Mouse (Mus musculus) CH12.LX (cell line): Measurements from ENCODE around the gene Rhbg. TPM values are rescaled to one million over a fixed set of nuclear protein-coding genes. Genes with fewer than 3 reads are reported as not detected.

ENCODE experiments used
- DNase-seq: peaks from one replicate; pipeline ENCODE4 v3.0.0-alpha.2; 2013; ENCODE audit errors: extremely low read depth
- H3K27ac ChIP-seq: 2 replicates; pipeline ENCODE4 v1.5.1; 2012; ENCODE audit warnings: low read depth, mild to moderate bottlenecking, control low read depth, moderate library complexity; ENCODE audit not compliant: insufficient read depth
- H3K27me3 ChIP-seq: replicated peaks from 2 replicates; pipeline ENCODE3; 2012; ENCODE audit warnings: inconsistent platforms
- H3K36me3 ChIP-seq, 2 experiments: replicated peaks in 1 of 2; 2 replicates each; pipeline versions ENCODE3 to v1.6.1; 2012; ENCODE audit warnings: inconsistent platforms in 1 of 2, low read length in 1 of 2, mild to moderate bottlenecking in 1 of 2, mixed read lengths in 1 of 2, moderate library complexity in 1 of 2; ENCODE audit not compliant: control insufficient read depth in 1 of 2, insufficient read depth in 1 of 2
- H3K4me1 ChIP-seq, 2 experiments: 2 replicates each; pipeline ENCODE4 v1.6.1; 2012; ENCODE audit warnings: inconsistent platforms in 1 of 2, moderate library complexity in 1 of 2; ENCODE audit not compliant: insufficient read depth in 2 of 2, control insufficient read depth in 1 of 2
- H3K4me2 ChIP-seq: 2 replicates; pipeline ENCODE4 v1.6.1; 2012; ENCODE audit warnings: low read depth, mild to moderate bottlenecking, control low read depth; ENCODE audit not compliant: poor library complexity, insufficient read depth, severe bottlenecking
- H3K4me3 ChIP-seq, 3 experiments: fragments of 150-350 bp in 1 of 3; sonication (generic) in 1 of 3; replicated peaks in 1 of 3; 2 replicates each; pipeline versions ENCODE3 to v1.5.1; 2011 to 2012; ENCODE audit warnings: low read depth in 2 of 3, low read length in 2 of 3, mild to moderate bottlenecking in 2 of 3, moderate library complexity in 2 of 3, control low read depth in 1 of 3, improper control_type of control experiment in 1 of 3, inconsistent platforms in 1 of 3, mixed read lengths in 1 of 3; ENCODE audit not compliant: poor library complexity in 1 of 3
- H3K79me2 ChIP-seq: replicated peaks from 2 replicates; pipeline ENCODE4 v1.6.1; 2012; ENCODE audit warnings: mild to moderate bottlenecking, moderate library complexity; ENCODE audit not compliant: control insufficient read depth, poor library complexity, insufficient read depth, severe bottlenecking; ENCODE audit errors: extremely low read depth
- H3K9ac ChIP-seq: 2 replicates; pipeline ENCODE4 v1.6.1; 2012; ENCODE audit warnings: low read depth, mild to moderate bottlenecking, control low read depth, moderate library complexity; ENCODE audit not compliant: insufficient read depth
- H3K9me3 ChIP-seq: replicated peaks from 2 replicates; pipeline ENCODE3; 2012; ENCODE audit warnings: low read length, inconsistent platforms, mixed read lengths
- CHD1 ChIP-seq: IDR thresholded peaks from 2 replicates; pipeline ENCODE4 v1.6.1; 2012; ENCODE audit warnings: low read depth, low read length, improper control_type of control experiment, inconsistent platforms
- ELF1 ChIP-seq: IDR thresholded peaks from 2 replicates; pipeline ENCODE4 v1.6.1; 2014; ENCODE audit warnings: low read depth, mild to moderate bottlenecking, inconsistent platforms, low read length, improper control_type of control experiment
- EP300 ChIP-seq: IDR thresholded peaks from 2 replicates; pipeline ENCODE4 v1.6.1; 2011; ENCODE audit warnings: low read length, improper control_type of control experiment
- ETS1 ChIP-seq: conservative IDR thresholded peaks from 2 replicates; pipeline ENCODE4 v1.6.1; 2012; ENCODE audit warnings: low read depth, mild to moderate bottlenecking, inconsistent platforms, low read length, improper control_type of control experiment, moderate library complexity
- GABPA ChIP-seq: IDR thresholded peaks from 2 replicates; pipeline ENCODE4 v1.6.1; 2012; ENCODE audit warnings: low read depth, low read length, improper control_type of control experiment, inconsistent platforms; ENCODE audit not compliant: insufficient replicate concordance
- KAT2A ChIP-seq: IDR thresholded peaks from 2 replicates; pipeline ENCODE4 v1.6.1; 2012; ENCODE audit warnings: low read length, improper control_type of control experiment, inconsistent platforms; ENCODE audit not compliant: insufficient replicate concordance
- MAFK ChIP-seq: IDR thresholded peaks from 2 replicates; pipeline ENCODE4 v1.6.1; 2011; ENCODE audit warnings: low read length, improper control_type of control experiment; ENCODE audit not compliant: insufficient replicate concordance
- MAX ChIP-seq: IDR thresholded peaks from 2 replicates; pipeline ENCODE4 v1.6.1; 2011; ENCODE audit warnings: low read length, improper control_type of control experiment
- MXI1 ChIP-seq: IDR thresholded peaks from 2 replicates; pipeline ENCODE4 v1.6.1; 2011; ENCODE audit warnings: mild to moderate bottlenecking, low read depth, low read length, improper control_type of control experiment
- MYC ChIP-seq: IDR thresholded peaks from 2 replicates; pipeline ENCODE4 v1.6.1; 2011; ENCODE audit warnings: low read depth, mild to moderate bottlenecking, improper control_type of control experiment, low read length
- NELFE ChIP-seq: IDR thresholded peaks from 2 replicates; pipeline ENCODE4 v1.6.1; 2011; ENCODE audit warnings: low read depth, low read length, improper control_type of control experiment
- PAX5 ChIP-seq: IDR thresholded peaks from 2 replicates; pipeline ENCODE4 v1.6.1; 2012; ENCODE audit warnings: low read length, inconsistent platforms, mixed read lengths
- POLR2AphosphoS2 ChIP-seq: IDR thresholded peaks from 2 replicates; pipeline ENCODE4 v1.6.1; 2011; ENCODE audit warnings: low read depth, low read length, improper control_type of control experiment
- RAD21 ChIP-seq: IDR thresholded peaks from 2 replicates; pipeline ENCODE4 v1.6.1; 2011; ENCODE audit warnings: low read depth, mild to moderate bottlenecking, low read length, improper control_type of control experiment, moderate library complexity
- SMC3 ChIP-seq: IDR thresholded peaks from 2 replicates; pipeline ENCODE4 v1.6.1; 2011; ENCODE audit warnings: low read depth, low read length, improper control_type of control experiment
- TBP ChIP-seq: conservative IDR thresholded peaks from 2 replicates; pipeline ENCODE4 v1.6.1; 2011; ENCODE audit warnings: low read depth, low read length, improper control_type of control experiment
- UBTF ChIP-seq: IDR thresholded peaks from 2 replicates; pipeline ENCODE4 v1.6.1; 2012; ENCODE audit warnings: low read depth, mild to moderate bottlenecking, inconsistent platforms, low read length, improper control_type of control experiment, moderate library complexity
- USF2 ChIP-seq: conservative IDR thresholded peaks from 2 replicates; pipeline ENCODE4 v1.6.1; 2011; ENCODE audit warnings: low read depth, low read length, improper control_type of control experiment
- ZC3H11A ChIP-seq: IDR thresholded peaks from 2 replicates; pipeline ENCODE4 v1.6.1; 2012; ENCODE audit warnings: low read depth, mild to moderate bottlenecking, inconsistent platforms, low read length, improper control_type of control experiment
- ZMIZ1 ChIP-seq: IDR thresholded peaks from 2 replicates; pipeline ENCODE4 v1.6.1; 2012; ENCODE audit warnings: low read depth, mild to moderate bottlenecking, inconsistent platforms, low read length, improper control_type of control experiment
- ZNF384 ChIP-seq: IDR thresholded peaks from 2 replicates; pipeline ENCODE4 v1.6.1; 2012; ENCODE audit warnings: low read depth, low read length, improper control_type of control experiment, inconsistent platforms
- dilution Hi-C: fragments of 300-500 bp; cut with MboI; formaldehyde crosslinking; loops from 2 replicates; pipeline ENCODE4 v1.14.3; 2020; ENCODE audit warnings: low sequenced_read_pairs; ENCODE audit not compliant: extremely low pct_unique_long_range_greater_than_20kb, extremely low pct_ligation_motif_present
- in situ Hi-C: fragments of 300-500 bp; cut with MboI; formaldehyde crosslinking; loops from 3 replicates; pipeline ENCODE4 v1.14.3; 2019; ENCODE audit warnings: low sequenced_read_pairs, low pct_ligation_motif_present, low pct_unique_long_range_greater_than_20kb, mixed read lengths
- polyA plus RNA-seq: library from polyadenylated mRNA; unstranded; fragments of >175 nt; gene quantifications from 2 replicates; pipeline ENCODE4 v1.2.1, GENCODE M21; 2012; ENCODE audit warnings: low read depth; ENCODE audit not compliant: insufficient read length
- total RNA-seq, 2 experiments: library from RNA; depleted of rRNA; stranded (reverse); fragments of 300-350 nt in 1 of 2; fragments of >200 nt in 1 of 2; gene quantifications; 2 replicates each; pipeline ENCODE4 v1.2.3; 2012 to 2014

The Rhbg gene
- total and polyA plus RNA-seq, 3 experiments = 0.08 TPM; not detected in 2

- H3K36me3 ChIP-seq = no peaks in the 10 kb centered on the region
- dilution Hi-C loops = no loop called here
- DNase-seq = peak; percentile 50
- H3K9me3 ChIP-seq = no peaks in the 10 kb centered on the region
- no peak overlapping the region for H3K4me3 ChIP-seq
- H3K27ac ChIP-seq = no peak overlapping the region
- H3K9ac ChIP-seq = no peak overlapping the region
- no peak for TF ChIP-seq USF2
- TF ChIP-seq ZMIZ1 = no peak
- TF ChIP-seq POLR2AphosphoS2 = no peak
- no peak for TF ChIP-seq ELF1
- TF ChIP-seq ZNF384 = no peak
- TF ChIP-seq MAX = no peak
- TF ChIP-seq KAT2A = no peak
- TF ChIP-seq RAD21 = no peak
- TF ChIP-seq UBTF = no peak
- no peak for TF ChIP-seq TBP
- no peak for TF ChIP-seq PAX5
- no peak for TF ChIP-seq MAFK
- TF ChIP-seq MXI1 = no peak
- TF ChIP-seq, all 38 proteins: peak for 0
- no peaks in the 10 kb centered on the region for H3K79me2 ChIP-seq
- H3K4me2 ChIP-seq = no peak overlapping the region
- H3K27me3 ChIP-seq = peaks cover 44% of the 10 kb centered on the region
- peaks cover 20 to 55% of the 10 kb centered on the region in 2 experiments for H3K4me1 ChIP-seq
- in situ Hi-C loops = no loop called here
These were observed 23.4 kb downstream of the Rhbg start for GRCm38 (mm10) chr3:88231061-88231641.

DNA sequence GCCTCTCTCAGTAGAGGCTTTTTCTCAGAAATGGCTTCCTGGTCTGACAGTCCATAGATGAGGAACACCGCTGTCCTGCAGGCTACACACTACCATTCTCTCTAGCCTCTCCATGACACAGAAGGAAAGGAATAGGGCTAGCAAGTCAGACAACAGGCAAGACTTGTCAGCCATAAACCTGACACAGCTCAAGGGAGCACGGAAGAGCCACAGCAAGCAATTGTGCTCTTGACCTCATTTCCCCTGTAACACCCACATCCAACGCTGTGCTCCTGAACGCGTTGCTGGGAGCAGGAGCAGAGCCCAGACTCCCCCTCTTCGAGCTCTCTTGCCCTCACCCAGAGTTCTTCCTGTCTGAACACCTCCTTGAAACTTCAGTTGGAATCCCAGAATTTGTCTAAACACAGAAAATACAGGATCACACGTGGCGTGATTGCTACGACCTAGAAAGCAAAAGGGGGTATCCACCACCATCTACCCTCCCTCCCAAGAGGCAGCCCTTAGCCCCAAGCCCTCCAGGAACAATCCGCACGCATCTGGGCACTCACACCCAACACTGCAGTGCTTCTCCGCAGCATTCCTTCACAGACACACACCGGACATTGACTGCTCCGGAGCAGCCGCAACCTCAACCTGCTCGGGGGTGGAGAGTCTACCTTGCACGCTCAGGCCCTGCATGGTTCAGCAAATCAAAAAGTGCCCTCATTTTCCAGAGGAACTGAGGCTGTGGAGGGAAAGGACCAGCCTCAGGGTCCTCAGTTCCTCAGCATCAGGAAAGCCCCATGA, 24.1 kb downstream of the Rhbg start:
- peaks cover 16 to 49% of the 10 kb centered on the region in 2 experiments for H3K4me1 ChIP-seq
- H3K27me3 ChIP-seq = peaks cover 51% of the 10 kb centered on the region
- DNase-seq = no peak
- H3K27ac ChIP-seq = no peak overlapping the region
- TF ChIP-seq ZMIZ1 (no peak), SMC3 (no peak), NELFE (no peak), CHD1 (no peak), RAD21 (no peak), ZC3H11A (no peak), MXI1 (no peak), MYC (no peak), MAX (no peak), UBTF (no peak), EP300 (no peak), ELF1 (no peak), TBP (no peak), ZNF384 (no peak), GABPA (no peak), KAT2A (no peak), ETS1 (no peak)
- no peaks in the 10 kb centered on the region for H3K9me3 ChIP-seq
- dilution Hi-C loops = no loop called here
- no peak overlapping the region for H3K4me3 ChIP-seq
- H3K79me2 ChIP-seq = no peaks in the 10 kb centered on the region
- no peak overlapping the region for H3K4me2 ChIP-seq
- in situ Hi-C loops = no loop called here
- H3K9ac ChIP-seq = no peak overlapping the region
- H3K36me3 ChIP-seq = no peaks in the 10 kb centered on the region
